Mouse (Mus musculus): ENCODE data around the gene Cd2ap. TPM values are rescaled to one million over a fixed set of nuclear protein-coding genes. Genes with fewer than 3 reads are reported as not detected.

Gene Cd2ap
- polyA plus RNA-seq, 1 experiment from 2014 or later: 37.3 TPM

DNA sequence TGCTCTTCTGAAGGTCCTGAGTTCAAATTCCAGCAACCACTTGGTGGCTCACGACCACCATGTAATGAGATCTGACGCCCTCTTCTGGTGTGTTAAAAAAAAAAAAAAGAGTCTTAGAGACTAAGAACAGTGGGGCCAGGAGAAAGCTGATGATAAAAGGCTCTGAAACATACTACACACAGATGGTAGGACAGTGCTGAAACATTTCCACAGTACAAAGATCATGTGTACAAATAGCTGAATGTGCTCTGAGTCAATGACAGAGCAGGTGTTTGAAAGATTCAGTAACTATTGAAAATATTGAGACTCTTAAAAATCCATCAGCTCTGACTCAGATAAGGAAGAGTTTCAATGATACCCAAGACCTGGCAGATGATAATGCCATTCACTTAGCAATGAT is 29.4 kb downstream of the Cd2ap start:
- H3K27me3 ChIP-seq (replicated peaks): no peaks in the 10 kb centered on the region
- H3K36me3 ChIP-seq: peaks cover 6% of the 10 kb centered on the region; the same call in 1 of the 2 replicates
- H3K4me1 ChIP-seq (replicated peaks): no peaks in the 10 kb centered on the region
- no peak overlapping the region for H3K27ac ChIP-seq
- H3K4me2 ChIP-seq (replicated peaks): no peak overlapping the region
- H3K9me3 ChIP-seq: no peaks in the 10 kb centered on the region
- H3K9ac ChIP-seq: no peak overlapping the region
- WGBS: 79% methylated on average over 2 of the region's 2 CpGs
- H3K4me3 ChIP-seq (replicated peaks): no peak overlapping the region
- no peak for ATAC-seq

DNA sequence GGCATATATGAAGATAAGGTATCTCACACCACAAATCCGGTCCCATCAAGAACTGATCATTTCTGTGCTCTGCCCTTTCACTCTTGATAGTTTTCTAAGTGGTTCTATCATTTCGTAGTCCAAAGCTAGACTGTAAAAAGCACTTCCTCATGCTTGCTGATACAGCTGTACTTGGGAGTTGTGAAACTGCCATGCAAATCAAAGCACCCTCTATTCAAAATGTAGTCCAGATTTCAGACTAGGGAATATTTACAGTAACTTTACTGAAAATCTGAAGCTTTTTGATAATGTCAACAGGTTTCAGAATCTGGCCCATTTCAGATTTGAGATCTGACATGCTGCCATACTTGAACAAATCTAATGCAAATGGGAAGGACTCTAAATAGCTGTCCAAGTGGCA is 39.3 kb downstream of the Cd2ap start:
- no peak overlapping the region for H3K4me3 ChIP-seq (replicated peaks)
- no peaks in the 10 kb centered on the region for H3K27me3 ChIP-seq (replicated peaks)
- 0 out of 2 replicates have a peak, but pooled peaks cover 3% of the 10 kb centered on the region for H3K36me3 ChIP-seq
- 86% methylated on average over 2 of the region's 2 CpGs for WGBS
- no peak overlapping the region for H3K27ac ChIP-seq
- no peak overlapping the region for H3K4me2 ChIP-seq (replicated peaks)
- no peak overlapping the region for H3K9ac ChIP-seq
- no peaks in the 10 kb centered on the region for H3K9me3 ChIP-seq
- H3K4me1 ChIP-seq (replicated peaks): no peaks in the 10 kb centered on the region
- no peak for ATAC-seq

DNA sequence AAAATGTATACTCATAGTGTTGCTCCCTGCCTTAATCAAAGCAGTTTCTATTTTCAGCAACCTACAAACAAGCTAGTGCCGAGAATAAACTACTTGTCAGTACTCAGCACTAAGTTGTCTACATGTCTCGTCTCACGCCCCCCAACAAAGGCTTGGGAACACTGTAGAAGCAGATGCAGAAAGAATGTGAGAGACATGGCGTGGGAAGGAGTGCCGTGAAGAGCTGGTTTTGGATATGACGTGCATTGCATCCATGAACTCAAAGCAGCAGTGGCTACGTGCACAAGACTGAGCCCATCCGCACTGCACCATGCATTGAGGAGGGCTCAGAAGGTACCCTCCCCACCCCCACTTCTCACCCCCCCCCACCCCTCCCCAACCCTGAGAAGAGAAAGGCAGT is 53.7 kb downstream of the Cd2ap start:
- Histone ChIP-seq H3K27ac (no peak overlapping the region), H3K27me3 (replicated peaks) (no peaks in the 10 kb centered on the region), H3K9ac (no peak overlapping the region), H3K4me2 (replicated peaks) (no peak overlapping the region), H3K36me3 (peaks cover 3% of the 10 kb centered on the region; the same call in 1 of the 2 replicates), H3K4me3 (replicated peaks) (no peak overlapping the region), H3K4me1 (replicated peaks) (no peaks in the 10 kb centered on the region), H3K9me3 (no peaks in the 10 kb centered on the region)
- ATAC-seq: no peak
- WGBS: 91% methylated on average over 8 of the region's 8 CpGs

DNA sequence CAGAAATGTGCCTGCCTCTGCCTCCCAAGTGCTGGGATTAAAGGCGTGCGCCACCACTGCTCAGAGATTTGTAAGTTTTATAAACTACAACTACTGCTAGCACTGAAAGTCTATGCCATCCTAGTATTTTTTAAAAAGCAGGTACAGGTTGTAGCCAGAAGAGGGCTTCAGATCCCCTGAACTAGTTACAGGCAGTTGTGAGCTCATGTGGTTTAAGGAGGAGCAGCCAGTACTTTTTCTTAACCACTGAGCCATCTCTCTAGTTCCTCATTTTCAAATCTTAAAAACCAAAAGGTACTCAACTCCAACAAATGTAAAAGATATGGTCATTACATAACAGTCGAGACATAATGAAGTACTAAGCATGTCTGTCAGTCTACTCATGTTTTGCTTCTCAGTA is 61.1 kb downstream of the Cd2ap start:
- Histone ChIP-seq H3K4me3 (replicated peaks) (no peak overlapping the region), H3K4me2 (replicated peaks) (no peak overlapping the region), H3K27me3 (replicated peaks) (no peaks in the 10 kb centered on the region), H3K9ac (no peak overlapping the region), H3K9me3 (no peaks in the 10 kb centered on the region), H3K4me1 (replicated peaks) (no peaks in the 10 kb centered on the region), H3K27ac (no peak overlapping the region), H3K36me3 (0 out of 2 replicates have a peak, but pooled peaks cover 6% of the 10 kb centered on the region)
- WGBS: 91% methylated on average over 3 of the region's 3 CpGs
- no peak for ATAC-seq

DNA sequence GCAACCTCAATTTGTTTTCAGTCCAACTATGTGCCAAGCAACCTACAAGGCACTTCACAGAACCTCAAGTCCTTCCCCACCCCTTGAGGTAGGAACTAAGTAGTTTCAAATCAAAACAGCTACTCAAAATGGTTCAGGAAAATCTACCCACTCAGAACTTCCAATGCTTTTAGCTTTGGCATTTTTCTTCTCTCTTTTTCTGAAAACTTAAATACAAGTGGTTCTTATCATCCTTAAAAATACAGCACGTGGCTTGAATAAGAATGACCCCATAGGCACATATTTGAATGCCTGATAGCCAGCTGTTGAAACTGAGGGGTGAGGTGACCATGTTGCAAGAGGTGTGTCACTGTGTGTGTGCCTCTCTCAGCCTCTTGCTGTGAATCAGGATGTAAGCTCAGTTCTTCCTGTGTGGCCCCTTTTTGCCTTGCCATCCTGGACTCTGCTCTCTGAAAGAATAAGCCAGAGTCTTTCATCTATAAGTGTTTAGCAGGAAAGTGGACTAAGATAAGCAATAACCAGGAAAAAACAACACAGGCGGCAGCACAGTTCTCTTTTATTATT is 84.0 kb downstream of the Cd2ap start:
- ATAC-seq: peak; percentile 60
- H3K27ac ChIP-seq: no peak overlapping the region; the same call in 1 of the 2 replicates
- H3K36me3 ChIP-seq: no peaks in the 10 kb centered on the region
- no peaks in the 10 kb centered on the region for H3K4me1 ChIP-seq (replicated peaks)
- H3K4me2 ChIP-seq (replicated peaks): no peak overlapping the region
- H3K4me3 ChIP-seq (replicated peaks): no peak overlapping the region
- no peaks in the 10 kb centered on the region for H3K9me3 ChIP-seq
- 77% methylated on average over 2 of the region's 2 CpGs for WGBS
- no peaks in the 10 kb centered on the region for H3K27me3 ChIP-seq (replicated peaks)
- H3K9ac ChIP-seq: no peak overlapping the region

GRCm38 (mm10) chr17:42790787-42791186 is 85.7 kb downstream of the Cd2ap start:
- WGBS: 80% methylated on average over 1 of the region's 1 CpGs
- H3K4me1 ChIP-seq (replicated peaks): no peaks in the 10 kb centered on the region
- H3K4me2 ChIP-seq (replicated peaks): no peak overlapping the region
- no peaks in the 10 kb centered on the region for H3K27me3 ChIP-seq (replicated peaks)
- no peak overlapping the region for H3K27ac ChIP-seq
- H3K9ac ChIP-seq: no peak overlapping the region
- H3K4me3 ChIP-seq (replicated peaks): no peak overlapping the region
- no peak for ATAC-seq
- H3K36me3 ChIP-seq: no peaks in the 10 kb centered on the region
- no peaks in the 10 kb centered on the region for H3K9me3 ChIP-seq

GRCm38 (mm10) chr17:42789723-42790122 is 86.7 kb downstream of the Cd2ap start:
- H3K9me3 ChIP-seq: no peaks in the 10 kb centered on the region
- no peaks in the 10 kb centered on the region for H3K4me1 ChIP-seq (replicated peaks)
- no peak for ATAC-seq
- no peak overlapping the region for H3K4me3 ChIP-seq (replicated peaks)
- H3K9ac ChIP-seq: no peak overlapping the region
- H3K27ac ChIP-seq: no peak overlapping the region
- no peaks in the 10 kb centered on the region for H3K27me3 ChIP-seq (replicated peaks)
- WGBS: 68% methylated on average over 2 of the region's 2 CpGs
- no peak overlapping the region for H3K4me2 ChIP-seq (replicated peaks)
- no peaks in the 10 kb centered on the region for H3K36me3 ChIP-seq

DNA sequence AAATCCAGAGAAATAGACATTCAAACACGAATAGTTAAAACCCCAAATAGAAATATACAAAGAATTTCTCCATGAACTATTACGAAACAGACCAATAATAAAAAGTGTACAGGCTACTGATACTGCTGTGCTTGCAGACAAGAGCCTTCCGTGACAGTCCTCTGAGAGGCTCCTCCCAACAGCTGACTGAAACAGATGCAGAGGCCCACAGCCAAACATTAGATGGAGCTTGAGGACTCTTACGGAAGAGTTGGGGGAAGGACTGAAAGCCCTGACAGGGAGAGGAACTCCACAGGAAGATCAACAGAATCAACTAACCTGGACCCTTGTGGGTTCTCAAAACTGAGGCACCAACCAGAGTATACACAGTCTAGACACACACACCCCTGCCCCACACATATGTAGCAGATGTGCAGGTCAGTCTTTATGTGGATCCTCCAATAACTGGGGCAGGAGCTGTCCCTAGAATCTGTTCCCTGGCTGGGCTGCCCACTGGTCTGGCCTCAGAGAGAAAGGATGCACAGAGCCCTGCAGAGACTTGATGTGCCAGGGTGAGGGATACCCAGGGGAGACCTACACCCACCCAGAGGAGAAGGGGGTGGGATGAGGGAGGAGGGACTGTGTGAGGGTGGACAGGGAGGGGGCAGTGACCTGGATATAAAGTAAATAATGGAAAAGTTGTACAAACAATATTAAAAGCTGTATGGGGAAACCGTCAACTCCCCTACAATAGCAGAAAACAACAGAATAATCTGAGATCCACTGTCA is 87.6 kb downstream of the Cd2ap start:
- H3K27me3 ChIP-seq (replicated peaks): no peaks in the 10 kb centered on the region
- peak; percentile 49; the same call in 1 of the 2 replicates for ATAC-seq
- WGBS: 76% methylated on average over 5 of the region's 5 CpGs

GRCm38 (mm10) chr17:42782156-42782757 is 94.2 kb downstream of the Cd2ap start:
- ATAC-seq: peak; percentile 75
- Histone ChIP-seq H3K9ac (no peak overlapping the region), H3K4me2 (replicated peaks) (no peak overlapping the region), H3K27ac (no peak overlapping the region), H3K9me3 (no peaks in the 10 kb centered on the region), H3K4me3 (replicated peaks) (no peak overlapping the region), H3K36me3 (no peaks in the 10 kb centered on the region), H3K4me1 (replicated peaks) (no peaks in the 10 kb centered on the region), H3K27me3 (replicated peaks) (no peaks in the 10 kb centered on the region)
- 52% methylated on average over 7 of the region's 7 CpGs for WGBS

More for the DNA sequence above, 87.6 kb downstream of the Cd2ap start:
- Histone ChIP-seq H3K27ac (no peak overlapping the region), H3K9me3 (no peaks in the 10 kb centered on the region), H3K4me3 (replicated peaks) (no peak overlapping the region), H3K9ac (no peak overlapping the region), H3K4me1 (replicated peaks) (no peaks in the 10 kb centered on the region), H3K36me3 (no peaks in the 10 kb centered on the region), H3K4me2 (replicated peaks) (no peak overlapping the region)

DNA sequence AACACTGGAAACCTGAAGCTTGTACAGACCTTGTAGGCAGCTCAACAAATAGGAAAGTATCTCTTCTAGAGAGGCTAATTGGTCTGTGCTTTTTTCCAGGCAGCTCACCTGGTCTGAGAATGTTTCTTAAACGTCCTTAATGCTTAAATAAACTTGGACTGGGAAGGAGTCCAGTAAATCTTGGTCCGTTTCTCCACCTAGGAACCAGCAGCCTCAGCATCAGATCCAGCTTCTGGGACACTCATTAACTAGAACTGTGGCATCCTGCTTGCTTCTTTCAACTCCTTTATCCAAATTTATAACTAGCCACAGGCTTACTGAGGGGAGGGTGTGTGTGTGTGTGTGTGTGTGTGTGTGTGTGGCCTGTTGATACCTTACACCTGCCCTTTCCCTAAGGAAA is 122.7 kb downstream of the Cd2ap start:
- Histone ChIP-seq H3K4me1 (replicated peaks) (no peaks in the 10 kb centered on the region), H3K9me3 (no peaks in the 10 kb centered on the region), H3K9ac (no peak overlapping the region), H3K4me3 (replicated peaks) (no peak overlapping the region), H3K27ac (no peak overlapping the region), H3K4me2 (replicated peaks) (no peak overlapping the region), H3K36me3 (no peaks in the 10 kb centered on the region), H3K27me3 (replicated peaks) (no peaks in the 10 kb centered on the region)
- WGBS: 28% methylated on average over 2 of the region's 2 CpGs
- ATAC-seq: no peak

- Histone ChIP-seq H3K4me1 (replicated peaks) (no peaks in the 10 kb centered on the region), H3K36me3 (no peaks in the 10 kb centered on the region), H3K9ac (no peak overlapping the region), H3K4me2 (replicated peaks) (no peak overlapping the region), H3K27me3 (replicated peaks) (no peaks in the 10 kb centered on the region), H3K9me3 (no peaks in the 10 kb centered on the region), H3K27ac (no peak overlapping the region), H3K4me3 (replicated peaks) (no peak overlapping the region)
- no peak for ATAC-seq
- WGBS: 92% methylated on average over 2 of the region's 2 CpGs
These were observed 124.3 kb downstream of the Cd2ap start for GRCm38 (mm10) chr17:42752173-42752572.

GRCm38 (mm10) chr17:42745657-42746420 is 130.6 kb downstream of the Cd2ap start:
- Histone ChIP-seq H3K9ac (no peak overlapping the region), H3K27ac (no peak overlapping the region), H3K4me3 (replicated peaks) (no peak overlapping the region), H3K4me1 (replicated peaks) (no peaks in the 10 kb centered on the region), H3K36me3 (no peaks in the 10 kb centered on the region), H3K9me3 (no peaks in the 10 kb centered on the region), H3K4me2 (replicated peaks) (no peak overlapping the region), H3K27me3 (replicated peaks) (no peaks in the 10 kb centered on the region)
- WGBS: 65% methylated on average over 6 of the region's 6 CpGs
- peak; percentile 20; the same call in 1 of the 2 replicates for ATAC-seq
